25 mouse cellular contexts compared by ENCODE assay signal in genomic region chr13:56537026-56537425, GRCm38 (mm10). TPM values are rescaled to one million over a fixed set of nuclear protein-coding genes. Genes with fewer than 3 reads are reported as not detected.
"Had no signal": no experiment of that assay in that cellular context is flagged by ENCODE, and none has a peak within 500 bp of the region (broad histone marks: within the 10 kb centered on the region; RNA-seq: fewer than 3 reads in every experiment).

No protein-coding gene starts in this region.

- H3K4me2 ChIP-seq: intestine, embryonic 15.5 days; kidney, embryonic 15.5 days; limb, embryonic 13.5 days; liver, embryonic 13.5 days; midbrain, embryonic 12.5 days; neural tube, embryonic 13.5 days; stomach, embryonic 15.5 days had no signal

- H3K9me3 ChIP-seq: intestine, embryonic 15.5 days; liver, embryonic 13.5 days; midbrain, embryonic 12.5 days; stomach, embryonic 15.5 days had no signal

- ATAC-seq: intestine, embryonic 15.5 days; midbrain, embryonic 16.5 days had no signal

- H3K36me3 ChIP-seq: intestine, embryonic 15.5 days; limb, embryonic 10.5 days; liver, embryonic 13.5 days; midbrain, embryonic 12.5 days; stomach, embryonic 15.5 days had no signal

- H3K27me3 ChIP-seq: intestine, embryonic 15.5 days; kidney, embryonic 15.5 days; limb, embryonic 13.5 days; liver, embryonic 13.5 days; midbrain, embryonic 12.5 days; neural tube, embryonic 13.5 days; stomach, embryonic 15.5 days had no signal

- H3K27ac ChIP-seq: intestine, embryonic 15.5 days; kidney, embryonic 15.5 days; layer of hippocampus, adult 2 months; limb, embryonic 10.5 days; limb, embryonic 13.5 days; liver, embryonic 13.5 days; midbrain, embryonic 12.5 days; neural tube, embryonic 13.5 days; stomach, embryonic 15.5 days had no signal

- H3K4me1 ChIP-seq: intestine, embryonic 15.5 days; kidney, embryonic 15.5 days; limb, embryonic 10.5 days; limb, embryonic 13.5 days; liver, embryonic 13.5 days; midbrain, embryonic 12.5 days; neural tube, embryonic 13.5 days; stomach, embryonic 15.5 days had no signal

- H3K4me3 ChIP-seq: intestine, embryonic 15.5 days; kidney, embryonic 15.5 days; layer of hippocampus, adult 2 months; limb, embryonic 10.5 days; limb, embryonic 13.5 days; liver, embryonic 13.5 days; midbrain, embryonic 12.5 days; myocyte; neural tube, embryonic 13.5 days; stomach, embryonic 15.5 days had no signal

- H3K9ac ChIP-seq: intestine, embryonic 15.5 days; kidney, embryonic 15.5 days; limb, embryonic 13.5 days; liver, embryonic 13.5 days; midbrain, embryonic 12.5 days; neural tube, embryonic 13.5 days; stomach, embryonic 15.5 days had no signal

- DNase-seq: kidney, adult 18-20 months; layer of hippocampus, adult 9-11 months; liver, embryonic 13.5 days; lung, adult 2 months; lung, postnatal 14 days; lung, postnatal 4 days; retina, postnatal 1 day; right cerebral cortex, postnatal 25 days; spleen, adult 18-20 months; thymus, adult 2 months; thymus, postnatal 14 days; thymus, postnatal 4 days had no signal

RNA-seq across cellular contexts. Expression of gene Lect2, which starts 11.3 kb away (rescaled TPM):
- polyA plus RNA-seq: limb, embryonic 10.5 days; limb, embryonic 13.5 days; lung, adult 2 months; lung, embryonic 16.5 days; midbrain, embryonic 12.5 days; midbrain, embryonic 16.5 days; myocyte; neural tube, embryonic 13.5 days; thymus, adult 2 months had no signal

RNA-seq across cellular contexts. Expression of gene Il9, which starts 55.0 kb away (rescaled TPM):
- polyA plus RNA-seq: intestine, embryonic 15.5 days; kidney, embryonic 15.5 days; large intestine, adult 2 months; limb, embryonic 10.5 days; limb, embryonic 13.5 days; liver, embryonic 13.5 days; liver, embryonic 16.5 days; lung, adult 2 months; lung, embryonic 16.5 days; midbrain, embryonic 12.5 days; midbrain, embryonic 16.5 days; myocyte; neural tube, embryonic 13.5 days; stomach, embryonic 15.5 days had no signal
